8 mouse cellular contexts compared by ENCODE assay signal in the genomic region with DNA sequence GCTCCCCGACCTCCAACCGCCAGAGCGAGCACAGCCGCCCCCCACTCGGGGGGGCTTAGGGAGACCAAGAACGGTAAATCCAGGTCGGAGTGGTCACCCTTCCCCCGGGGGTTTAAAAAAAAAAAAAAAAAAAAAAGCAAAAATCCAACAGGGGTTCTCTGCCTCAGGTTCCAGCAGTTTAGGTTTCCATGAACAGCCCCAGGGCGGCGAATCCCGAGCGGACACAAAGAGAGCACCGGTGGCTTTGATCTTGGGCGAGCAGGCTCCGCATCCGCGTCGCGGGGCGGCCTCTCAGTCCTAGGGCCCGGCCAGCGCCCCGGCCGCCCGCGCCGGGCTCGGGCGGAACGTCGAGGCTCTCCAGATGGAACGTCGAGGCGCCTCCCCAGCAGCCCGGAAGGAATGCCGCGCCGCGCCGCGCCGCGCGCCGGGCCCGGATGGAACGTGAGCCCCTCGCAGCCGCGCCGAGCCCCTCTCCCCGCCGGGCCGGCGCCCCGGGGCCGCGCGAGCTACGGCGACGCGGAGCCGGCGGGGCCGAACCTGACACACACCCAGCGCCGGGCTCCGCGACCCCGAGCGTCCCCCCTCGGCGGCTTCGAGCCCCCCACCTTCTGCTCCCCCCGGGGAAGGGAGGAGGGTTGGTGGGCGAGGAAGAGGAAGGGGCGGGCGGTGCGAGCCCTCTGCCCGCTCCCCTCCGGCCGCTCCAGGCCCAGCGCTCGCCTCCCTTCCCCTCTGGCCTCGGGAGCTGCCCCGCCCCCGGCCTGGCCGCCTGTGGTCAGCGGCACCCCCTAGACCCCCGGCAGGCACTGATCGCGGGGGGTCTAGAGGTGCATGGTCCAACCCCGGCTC. TPM values are rescaled to one million over a fixed set of nuclear protein-coding genes. Genes with fewer than 3 reads are reported as not detected.
DNase-seq lines count a peak whose midpoint lies in the region; ATAC-seq and TF ChIP-seq lines count a peak whose summit lies in the region.

TSS of gene Kmt2d (minus strand) at position 135 of the 846 bp plus-strand sequence.

- H3K27me3 ChIP-seq in hindbrain, postnatal 0 days (ENCODE audit: insufficient read depth, low read length) = no peaks in the 10 kb centered on the region
- H3K27me3 ChIP-seq in liver, embryonic 13.5 days = no peaks in the 10 kb centered on the region
- peaks cover 3% of the 10 kb centered on the region; the same call in 1 of the 2 replicates for H3K27me3 ChIP-seq in neural tube, embryonic 14.5 days (ENCODE audit: control insufficient read depth, insufficient read depth, low read length)

- H3K27ac ChIP-seq in hindbrain, postnatal 0 days = peak within 1 kb of the TSS; percentile 100
- H3K27ac ChIP-seq in liver, embryonic 13.5 days = peak within 1 kb of the TSS; percentile 95
- H3K27ac ChIP-seq in neural tube, embryonic 14.5 days (ENCODE audit: low read depth, low read length) = peak within 1 kb of the TSS; percentile 92

- peak within 1 kb of the TSS; percentile 100 for H3K4me3 ChIP-seq in hindbrain, postnatal 0 days (ENCODE audit: low read length)
- H3K4me3 ChIP-seq in liver, embryonic 13.5 days (replicated peaks) = peak within 1 kb of the TSS; percentile 99
- peak within 1 kb of the TSS; percentile 99 for H3K4me3 ChIP-seq in neural tube, embryonic 14.5 days (ENCODE audit: low read depth, low read length)

- peak within 1 kb of the TSS; percentile 99 for H3K9ac ChIP-seq in hindbrain, postnatal 0 days (replicated peaks; ENCODE audit: low read length)
- peak within 1 kb of the TSS; percentile 99 for H3K9ac ChIP-seq in liver, embryonic 13.5 days
- peak within 1 kb of the TSS; percentile 80 for H3K9ac ChIP-seq in neural tube, embryonic 14.5 days (replicated peaks; ENCODE audit: low read depth, low read length)

- ATAC-seq in hindbrain, postnatal 0 days = peak; percentile 51
- ATAC-seq in liver, embryonic 13.5 days (ENCODE audit: low read depth) = peak; percentile 52
- peak; percentile 42 for ATAC-seq in neural tube, embryonic 14.5 days (ENCODE audit: low read depth)

- H3K4me2 ChIP-seq in hindbrain, postnatal 0 days (ENCODE audit: low read depth, low read length) = peak within 1 kb of the TSS; percentile 99
- H3K4me2 ChIP-seq in liver, embryonic 13.5 days = peak within 1 kb of the TSS; percentile 86
- H3K4me2 ChIP-seq in neural tube, embryonic 14.5 days (ENCODE audit: low read depth, low read length) = peak within 1 kb of the TSS; percentile 100

- peak; percentile 32 for DNase-seq in spleen, adult 12 weeks (ENCODE audit: low spot score)
- no peak for DNase-seq in spleen, postnatal 36 days (ENCODE audit: low spot score in 2 of 2)
- DNase-seq in adrenal gland, postnatal 4 days (ENCODE audit: low spot score in 2 of 2) = no peak
- DNase-seq in gastrocnemius, adult 8-10 months (ENCODE audit: low spot score in 2 of 2) = no peak
- peak; percentile 63 for DNase-seq in hindbrain, postnatal 0 days (ENCODE audit: low spot score)
- no peak for DNase-seq in liver, embryonic 13.5 days
- no peak for DNase-seq in T-cell, adult 2 months (ENCODE audit: low spot score)

- H3K9me3 ChIP-seq in hindbrain, postnatal 0 days (ENCODE audit: low read length) = no peaks in the 10 kb centered on the region
- no peaks in the 10 kb centered on the region for H3K9me3 ChIP-seq in liver, embryonic 13.5 days (replicated peaks)
- H3K9me3 ChIP-seq in neural tube, embryonic 14.5 days (ENCODE audit: control insufficient read depth, low read length) = no peaks in the 10 kb centered on the region

- peaks cover 31% of the 10 kb centered on the region for H3K4me1 ChIP-seq in hindbrain, postnatal 0 days (ENCODE audit: insufficient read depth, low read length)
- peaks cover 59% of the 10 kb centered on the region for H3K4me1 ChIP-seq in liver, embryonic 13.5 days (replicated peaks)
- H3K4me1 ChIP-seq in neural tube, embryonic 14.5 days (ENCODE audit: control insufficient read depth, insufficient read depth, low read length) = peaks cover 35% of the 10 kb centered on the region

- WGBS in hindbrain, postnatal 0 days = under 1% methylated on average over 84 of the region's 94 CpGs
- WGBS in liver, embryonic 13.5 days (ENCODE audit: insufficient replicate concordance) = under 1% methylated on average over 64 of the region's 94 CpGs
- WGBS in neural tube, embryonic 14.5 days = under 1% methylated on average over 53 of the region's 94 CpGs

- peaks cover under 1% of the 10 kb centered on the region; the same call in 1 of the 2 replicates for H3K36me3 ChIP-seq in hindbrain, postnatal 0 days (ENCODE audit: insufficient read depth, low read length)
- H3K36me3 ChIP-seq in liver, embryonic 13.5 days = peaks cover 9% of the 10 kb centered on the region
- peaks cover 1% of the 10 kb centered on the region; the same call in 1 of the 2 replicates for H3K36me3 ChIP-seq in neural tube, embryonic 14.5 days (ENCODE audit: control insufficient read depth, insufficient read depth, low read length)

- TF ChIP-seq CTCF in hindbrain, postnatal 0 days (IDR thresholded peaks at IDR 0.05; ENCODE audit: low read depth) = no peak

RNA-seq across cellular contexts. Expression of gene Kmt2d, which starts in this region (rescaled TPM):
- 10 to 100 TPM; 68.9 to 71.5 TPM for total RNA-seq in adrenal gland, postnatal 4 days (2021)
- 10 to 100 TPM; 52.6 to 67.2 (median 59.1) TPM for total RNA-seq in gastrocnemius, adult 8-10 months (2022)
- 27.7 and 37.8 TPM in 2 replicates for total RNA-seq in hindbrain, postnatal 0 days (2014; rRNA removed)
- 7.4 and 7.6 TPM in 2 replicates for polyA plus RNA-seq in hindbrain, postnatal 0 days (2015; fragmentation: Nextera tagmentation; extraction: Ambion mirVana)
- polyA plus RNA-seq in liver, embryonic 13.5 days (2015; fragmentation: Nextera tagmentation; extraction: Ambion mirVana) = 4.0 and 4.2 TPM in 2 replicates
- polyA plus RNA-seq in neural tube, embryonic 14.5 days (2014; fragmentation: Nextera tagmentation; extraction: Ambion mirVana) = 14.4 and 16.8 TPM in 2 replicates

Comparison
In these comparisons a context has a peak if more than half of its experiments do, and no peak if none do; other contexts are left out.
1. DNase-seq: peak in spleen, adult 12 weeks (single experiment) and hindbrain, postnatal 0 days (single experiment); none in spleen, postnatal 36 days (0 of 2), adrenal gland, postnatal 4 days (0 of 2), gastrocnemius, adult 8-10 months (0 of 2), liver, embryonic 13.5 days (single experiment) and T-cell, adult 2 months (single experiment).
2. Peak in every context shown above with its lines, with median percentiles within 50 percentile points of each other: ATAC-seq, H3K27ac ChIP-seq, H3K4me2 ChIP-seq, H3K4me3 ChIP-seq and H3K9ac ChIP-seq.